Comparison of ENCODE assay signal across 9 mouse cellular contexts in the genomic region with DNA sequence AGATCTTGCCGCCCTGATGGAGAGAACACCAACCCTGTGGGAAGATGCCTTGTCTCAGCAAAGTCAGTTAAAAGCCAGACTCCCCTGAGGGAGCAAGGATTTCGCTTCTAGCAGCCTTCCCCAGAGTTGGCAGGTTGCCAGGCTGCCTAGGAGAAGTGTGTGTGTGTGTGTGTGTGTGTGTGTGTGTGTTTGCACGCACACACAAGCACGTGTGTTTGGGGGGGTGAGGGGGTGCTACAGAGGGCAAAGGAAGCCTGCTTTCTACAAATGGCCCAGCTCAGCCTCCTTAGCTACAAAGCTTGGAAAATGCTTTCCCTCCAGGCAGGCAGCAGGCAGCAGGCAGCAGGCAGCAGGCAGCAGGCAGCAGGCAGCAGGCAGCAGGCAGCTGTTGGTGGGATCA. TPM values are rescaled to one million over a fixed set of nuclear protein-coding genes. Genes with fewer than 3 reads are reported as not detected.
DNase-seq lines count a peak whose midpoint lies in the region; ATAC-seq lines count a peak whose summit lies in the region.
"Had no signal": no experiment of that assay in that cellular context is flagged by ENCODE, and none has a peak within 500 bp of the region (broad histone marks: within the 10 kb centered on the region; RNA-seq: fewer than 3 reads in every experiment).

No protein-coding gene starts in this region.

- intact Hi-C loops in heart, postnatal 10 days (cut with DNase I) = no loop called here

- no peak for ATAC-seq in midbrain, embryonic 15.5 days (replicated peaks)

- H3K4me1 ChIP-seq in limb, embryonic 10.5 days = peaks cover 97% of the 10 kb centered on the region
- H3K4me1 ChIP-seq in midbrain, embryonic 15.5 days = peaks cover 98% of the 10 kb centered on the region

- peak overlapping the region; percentile 84 for H3K4me2 ChIP-seq in midbrain, embryonic 15.5 days

- 0 out of 2 replicates have a peak, but pooled peaks cover 1% of the 10 kb centered on the region for H3K9me3 ChIP-seq in limb, embryonic 10.5 days (replicated peaks)
- no peaks in the 10 kb centered on the region for H3K9me3 ChIP-seq in midbrain, embryonic 15.5 days

- H3K27me3 ChIP-seq in limb, embryonic 10.5 days (ENCODE audit: low read depth, poor library complexity, severe bottlenecking) = peaks cover 8% of the 10 kb centered on the region; the same call in 1 of the 2 replicates
- no peaks in the 10 kb centered on the region for H3K27me3 ChIP-seq in midbrain, embryonic 15.5 days (replicated peaks)

- peak overlapping the region; percentile 81 for H3K27ac ChIP-seq in limb, embryonic 10.5 days
- peak overlapping the region; percentile 58 for H3K27ac ChIP-seq in midbrain, embryonic 15.5 days

- WGBS in limb, embryonic 10.5 days = 18% methylated on average over 4 of the region's 4 CpGs
- WGBS in midbrain, embryonic 15.5 days = 3% methylated on average over 4 of the region's 4 CpGs

- no peak overlapping the region; the same call in 1 of the 2 replicates for H3K9ac ChIP-seq in midbrain, embryonic 15.5 days

- peak overlapping the region; percentile 31 for H3K4me3 ChIP-seq in limb, embryonic 10.5 days
- peak overlapping the region; percentile 5; the same call in 1 of the 2 replicates for H3K4me3 ChIP-seq in midbrain, embryonic 15.5 days
- H3K4me3 ChIP-seq: erythroblast, embryonic 14.5 days had no signal

- peak; percentile 61 to 75 for DNase-seq in adrenal gland, adult (ENCODE audit: inconsistent age in 2 of 2, low spot score in 1 of 2)
- DNase-seq in adrenal gland, adult 8-10 months = no peak
- DNase-seq in urinary bladder, postnatal 14 days (ENCODE audit: low spot score) = peak; percentile 57
- DNase-seq in urinary bladder, adult 2 months (ENCODE audit: low spot score) = no peak
- DNase-seq in heart, postnatal 10 days = peak; percentile 43 to 64
- peak; percentile 73 for DNase-seq in limb, embryonic 10.5 days (ENCODE audit: low spot score)
- DNase-seq in thymus, postnatal 4 days = peak; percentile 73

- H3K36me3 ChIP-seq in limb, embryonic 10.5 days = no peaks in the 10 kb centered on the region
- H3K36me3 ChIP-seq in midbrain, embryonic 15.5 days (replicated peaks) = no peaks in the 10 kb centered on the region

RNA-seq across cellular contexts. Expression of gene Kif21b, which starts 6.4 kb away (rescaled TPM):
- 10 to 100 TPM in 2 of 4 experiments, 1 to 10 TPM in 2; 3.8 to 12.3 (median 7.6) TPM for total RNA-seq in adrenal gland, adult 8-10 months (2022)
- polyA plus RNA-seq in urinary bladder, adult 2 months (2012; rRNA removed) = 2.4 and 2.8 TPM in 2 replicates
- total RNA-seq in heart, postnatal 10 days (2021) = 1 to 10 TPM; 1.3 to 1.6 TPM
- 7.2 and 10.9 TPM in 2 replicates for polyA plus RNA-seq in limb, embryonic 10.5 days (2016; fragmentation: Nextera tagmentation; extraction: Ambion mirVana)
- polyA plus RNA-seq in midbrain, embryonic 15.5 days (2015; fragmentation: Nextera tagmentation; extraction: Ambion mirVana) = 58.9 and 62.0 TPM in 2 replicates

Comparison
In these comparisons a context has a peak if more than half of its experiments do, and no peak if none do; other contexts are left out.
1. DNase-seq: peak in adrenal gland, adult (2 of 2), urinary bladder, postnatal 14 days (single experiment), heart, postnatal 10 days (2 of 2), limb, embryonic 10.5 days (single experiment) and thymus, postnatal 4 days (single experiment); none in adrenal gland, adult 8-10 months (single experiment) and urinary bladder, adult 2 months (single experiment).